Mouse (Mus musculus) embryo, embryonic 11 days (tissue): ENCODE results near the gene BC005537.
"Not testable (repeated sequence)": the region's sequence is repeated elsewhere in the genome, so short reads cannot be mapped to it uniquely, and the experiment has no call there.

ENCODE experiments used
- DNase-seq: peaks from one replicate; pipeline ENCODE4 v3.0.0-alpha.2; 2015

The BC005537 gene

GRCm38 (mm10) chr13:24800674-24801307, 666 bp upstream of the BC005537 start:
- peak; percentile 98 for DNase-seq

- peak; percentile 42 for DNase-seq
Measured at GRCm38 (mm10) chr13:24802131-24802691, 754 bp downstream of the BC005537 start.

- no peak for DNase-seq
Measured at GRCm38 (mm10) chr13:24803196-24803595, 1.7 kb downstream of the BC005537 start.

GRCm38 (mm10) chr13:24806079-24806478, 4.6 kb downstream of the BC005537 start:
- no peak for DNase-seq

- no peak for DNase-seq
Measured at GRCm38 (mm10) chr13:24812521-24812920, 11.1 kb downstream of the BC005537 start.

GRCm38 (mm10) chr13:24814616-24815015, 13.2 kb downstream of the BC005537 start:
- no peak for DNase-seq

GRCm38 (mm10) chr13:24816125-24817092, 15.0 kb downstream of the BC005537 start:
- no peak for DNase-seq

- no peak for DNase-seq
Measured at GRCm38 (mm10) chr13:24819931-24820330, 18.5 kb downstream of the BC005537 start.

DNA sequence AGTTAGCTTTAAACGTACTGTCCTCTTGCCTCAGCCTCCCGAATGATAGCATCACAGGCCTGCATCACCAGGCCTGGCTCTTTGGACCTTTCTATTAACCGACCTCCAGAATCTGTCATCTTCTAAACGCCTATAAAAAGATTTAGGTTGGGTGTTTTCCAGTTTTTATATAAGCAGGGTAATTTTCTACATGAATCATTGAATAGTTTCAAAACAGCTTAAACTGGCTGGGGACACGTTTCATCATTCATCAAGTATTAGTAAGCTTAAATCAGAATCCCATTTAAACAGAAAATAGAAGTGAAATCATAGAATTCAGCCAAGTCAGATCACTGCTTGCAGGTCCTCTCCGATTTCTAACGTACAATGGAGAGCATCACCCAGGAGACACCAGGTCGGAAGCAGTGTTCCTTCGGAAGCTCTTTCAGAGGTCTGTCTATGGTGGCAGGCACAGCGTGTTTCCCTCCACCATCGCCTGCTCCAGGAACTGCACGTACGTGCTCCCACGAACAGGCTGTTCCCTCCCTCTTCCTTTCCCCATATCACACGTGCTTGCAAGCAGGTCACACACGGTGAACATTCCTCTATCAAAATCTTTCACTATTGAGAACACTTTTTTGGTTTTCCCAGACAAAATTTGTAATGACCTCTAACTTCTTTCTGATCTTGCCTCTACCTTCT, 21.3 kb downstream of the BC005537 start:
- no peak for DNase-seq

GRCm38 (mm10) chr13:24824647-24825046, 23.2 kb downstream of the BC005537 start:
- DNase-seq: no peak

GRCm38 (mm10) chr13:24825587-24825986, 24.1 kb downstream of the BC005537 start:
- no peak for DNase-seq

DNA sequence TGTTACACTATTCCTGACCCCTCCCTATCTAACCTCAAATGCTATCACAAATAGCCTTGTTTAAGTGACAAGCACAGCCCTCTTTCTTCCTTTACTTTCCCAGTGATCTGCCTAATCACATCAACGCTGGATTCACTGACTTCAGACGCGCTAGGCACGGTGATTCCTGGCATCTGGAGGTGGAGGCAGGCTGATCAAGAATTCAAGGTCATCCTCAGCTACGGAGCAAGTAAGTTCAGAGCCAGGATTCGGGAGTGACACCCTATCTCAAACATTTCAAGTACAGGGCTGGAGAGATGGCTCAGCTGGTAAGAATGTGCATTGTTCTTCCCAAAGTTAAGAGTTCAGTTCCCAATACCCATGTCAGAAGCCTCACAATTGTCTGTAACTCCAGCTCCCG, 24.7 kb downstream of the BC005537 start:
- no peak for DNase-seq

- peak; percentile 26 for DNase-seq
Measured at GRCm38 (mm10) chr13:24830756-24831352, 29.4 kb downstream of the BC005537 start.

DNA sequence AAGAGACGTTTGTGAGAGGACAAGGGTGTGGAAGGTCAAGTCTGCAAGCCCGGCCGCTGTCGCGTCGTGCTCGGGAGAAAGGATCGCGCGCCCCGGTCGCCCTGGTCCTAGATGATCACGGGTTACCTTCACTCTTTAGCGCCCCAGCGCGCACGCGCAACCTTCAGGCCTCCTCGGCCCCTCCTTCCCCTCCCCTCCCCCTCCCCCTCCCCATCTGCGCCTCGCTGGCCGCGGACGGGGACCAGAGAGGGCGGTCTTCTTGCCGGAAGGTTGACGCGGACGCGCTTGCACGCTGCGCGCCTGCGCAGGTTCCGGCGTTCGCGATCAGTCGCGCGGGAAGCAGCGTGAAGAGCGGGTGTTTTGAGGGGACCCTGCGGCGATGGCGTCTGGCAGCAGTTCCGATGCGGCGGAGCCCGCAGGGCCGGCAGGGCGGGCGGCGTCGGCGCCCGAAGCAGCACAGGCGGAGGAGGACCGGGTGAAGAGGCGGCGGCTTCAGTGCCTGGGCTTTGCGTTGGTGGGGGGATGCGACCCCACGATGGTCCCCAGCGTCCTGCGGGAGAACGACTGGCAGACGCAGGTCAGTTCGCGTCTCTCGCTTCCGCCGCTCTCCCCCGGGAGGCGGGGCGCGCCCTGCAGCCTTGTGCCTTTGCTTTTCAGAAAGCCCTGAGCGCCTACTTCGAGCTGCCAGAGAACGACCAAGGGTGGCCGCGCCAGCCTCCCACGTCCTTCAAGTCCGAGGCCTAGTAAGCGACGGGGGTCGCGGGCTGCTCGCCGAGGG, 30.1 kb downstream of the BC005537 start, which contains the start of the genes Acot13 and Tdp2:
Acot13 (minus strand) TSS at position 188 of the 778 bp plus-strand sequence.
Tdp2 (plus strand) TSS at position 327 of the 778 bp plus-strand sequence.
- DNase-seq: peak; percentile 99

GRCm38 (mm10) chr13:24832131-24832810, 30.8 kb downstream of the BC005537 start:
- DNase-seq: no peak

DNA sequence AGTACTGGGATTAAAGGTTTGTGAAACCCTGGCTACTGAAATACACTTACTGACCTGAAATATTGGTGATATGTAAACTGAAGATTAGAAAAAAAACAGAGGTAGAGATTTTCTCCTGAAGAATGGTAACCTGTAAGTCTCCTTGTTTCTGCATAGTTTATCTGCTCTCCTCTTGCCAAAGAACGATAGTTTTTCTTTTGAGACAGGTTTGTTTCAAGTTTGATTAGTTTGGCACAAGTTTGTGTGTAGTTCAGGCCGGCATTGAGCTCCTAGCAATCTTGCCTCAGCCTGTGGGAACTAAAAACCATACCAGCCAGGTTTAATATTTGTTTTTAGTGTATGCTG, 31.3 kb downstream of the BC005537 start:
- DNase-seq: no peak

GRCm38 (mm10) chr13:24837765-24838164, 36.3 kb downstream of the BC005537 start:
- not testable (repeated sequence) for DNase-seq

DNA sequence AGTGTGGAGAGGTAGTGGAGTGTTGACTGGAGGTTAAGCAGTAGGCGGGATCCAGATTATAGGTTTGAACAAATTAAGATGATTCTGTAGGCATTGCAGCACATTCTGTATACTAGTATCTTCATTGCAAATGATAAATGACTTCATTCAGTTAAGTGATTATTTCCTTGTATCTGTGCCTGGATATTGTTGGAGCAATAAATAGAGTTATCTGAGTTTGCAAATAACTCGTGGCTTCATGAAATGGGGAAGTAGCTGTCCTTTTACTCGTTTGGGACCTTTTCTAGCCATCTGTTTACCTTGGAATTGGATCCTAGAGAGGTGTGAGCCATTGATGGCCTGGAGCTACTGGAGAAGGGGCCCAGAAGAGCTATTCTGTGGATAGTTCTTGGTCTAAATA, 38.4 kb downstream of the BC005537 start:
- DNase-seq: no peak

DNA sequence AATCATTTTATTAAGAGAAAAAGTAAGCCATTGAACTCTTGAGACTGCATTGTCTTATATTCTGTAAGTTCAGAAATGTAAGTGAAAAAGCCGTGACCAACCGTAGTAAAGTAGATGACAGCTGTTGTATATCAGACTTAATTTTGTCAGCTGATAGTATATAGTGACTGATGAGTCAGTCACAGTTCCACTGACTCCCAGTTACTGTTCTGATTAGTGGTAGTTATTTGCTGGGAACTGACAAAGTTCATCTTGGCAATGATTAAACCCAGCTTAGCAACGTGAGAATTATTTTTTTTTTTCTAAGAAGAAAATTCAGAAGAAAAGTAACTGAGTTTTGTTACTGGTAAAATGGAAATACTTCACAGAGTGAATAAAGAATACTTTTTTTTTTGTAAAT, 40.2 kb downstream of the BC005537 start:
- DNase-seq: no peak

GRCm38 (mm10) chr13:24844983-24845955, 43.8 kb downstream of the BC005537 start, which contains the start of gene D130043K22Rik:
TSS of gene D130043K22Rik (plus strand) at chr13:24845135.
- DNase-seq: peak; percentile 82
